Mouse (Mus musculus): ENCODE measurements at regions not wholly inside any gene's neighbourhood (a gene's known extent, or its start where the extent isn't known, plus 50 kb on each side); places are given as distances from the start of the nearest gene placed in this dataset.
"Not testable (repeated sequence)": the region's sequence is repeated elsewhere in the genome, so short reads cannot be mapped to it uniquely, and the experiment has no call there.

DNA sequence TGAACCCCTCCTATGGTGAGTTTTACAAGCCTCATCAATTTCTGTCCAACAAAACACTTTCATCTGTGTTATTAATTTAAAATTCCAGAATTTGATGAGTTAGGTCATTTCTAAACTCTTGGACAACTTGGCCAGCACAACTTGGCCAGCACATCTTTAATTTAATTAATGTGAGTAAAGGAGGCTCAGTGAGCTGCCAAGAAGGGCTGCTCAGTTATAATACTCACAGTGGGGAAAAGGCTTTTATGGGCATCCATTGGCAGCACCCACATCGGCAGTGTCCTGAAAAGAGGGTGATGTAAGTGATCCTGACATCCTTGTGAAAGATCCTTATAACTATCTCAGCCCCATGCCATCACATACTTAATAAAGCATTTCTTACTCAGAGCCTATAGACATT is 359.2 kb upstream of the Gm6657 start:
- in situ Hi-C loops (cut with MboI; ENCODE audit: low sequenced_read_pairs) = no loop called here

DNA sequence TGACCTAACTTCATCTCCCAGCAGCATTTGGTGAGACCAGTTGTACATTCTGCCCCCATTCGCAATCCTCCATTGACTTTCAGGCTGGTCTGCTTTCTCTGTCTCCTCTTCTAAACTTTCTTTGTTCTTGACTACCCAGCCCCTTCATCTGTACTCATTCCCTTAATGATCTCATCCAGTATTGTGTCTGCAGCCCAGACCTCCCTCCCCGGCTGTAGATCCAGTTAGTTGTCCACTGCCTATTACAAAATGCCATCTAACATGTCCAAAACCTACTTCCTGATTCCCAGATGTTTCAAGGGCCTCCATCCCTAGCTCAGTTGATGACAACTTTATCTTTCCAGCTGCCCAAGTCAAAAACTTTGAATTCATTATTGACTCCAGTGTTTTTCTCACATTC is 357.8 kb upstream of the Gm6657 start:
- in situ Hi-C loops (cut with MboI; ENCODE audit: low sequenced_read_pairs) = no loop called here

DNA sequence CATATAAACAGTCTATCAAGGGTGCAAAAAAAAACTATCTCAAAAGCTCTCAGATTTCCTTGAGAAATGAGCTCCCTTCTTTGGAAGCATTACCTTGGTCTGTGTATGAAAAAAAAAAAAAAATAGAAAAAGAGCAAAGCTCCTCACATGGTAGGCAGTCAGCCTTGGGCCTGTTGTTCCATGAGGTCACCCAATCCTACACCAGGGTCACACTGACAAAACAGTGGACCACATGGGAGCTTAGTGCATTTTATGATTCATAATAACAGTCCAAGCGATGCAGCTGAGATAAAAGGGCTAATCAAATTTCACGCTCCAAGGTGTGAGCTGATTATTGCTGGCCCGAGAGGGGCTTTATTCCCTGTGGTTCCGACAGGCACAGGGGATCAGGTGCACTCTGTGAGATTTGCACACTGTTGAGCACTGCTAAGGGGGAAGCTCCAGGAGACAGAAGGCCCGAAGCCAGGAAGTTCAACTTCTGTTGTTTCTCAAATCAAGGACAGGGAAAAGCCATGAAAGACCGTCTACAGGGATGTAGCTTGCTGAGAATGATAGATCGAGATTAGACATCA is 352.1 kb upstream of the Gm6657 start:
- in situ Hi-C loops (cut with MboI; ENCODE audit: low sequenced_read_pairs) = no loop called here

DNA sequence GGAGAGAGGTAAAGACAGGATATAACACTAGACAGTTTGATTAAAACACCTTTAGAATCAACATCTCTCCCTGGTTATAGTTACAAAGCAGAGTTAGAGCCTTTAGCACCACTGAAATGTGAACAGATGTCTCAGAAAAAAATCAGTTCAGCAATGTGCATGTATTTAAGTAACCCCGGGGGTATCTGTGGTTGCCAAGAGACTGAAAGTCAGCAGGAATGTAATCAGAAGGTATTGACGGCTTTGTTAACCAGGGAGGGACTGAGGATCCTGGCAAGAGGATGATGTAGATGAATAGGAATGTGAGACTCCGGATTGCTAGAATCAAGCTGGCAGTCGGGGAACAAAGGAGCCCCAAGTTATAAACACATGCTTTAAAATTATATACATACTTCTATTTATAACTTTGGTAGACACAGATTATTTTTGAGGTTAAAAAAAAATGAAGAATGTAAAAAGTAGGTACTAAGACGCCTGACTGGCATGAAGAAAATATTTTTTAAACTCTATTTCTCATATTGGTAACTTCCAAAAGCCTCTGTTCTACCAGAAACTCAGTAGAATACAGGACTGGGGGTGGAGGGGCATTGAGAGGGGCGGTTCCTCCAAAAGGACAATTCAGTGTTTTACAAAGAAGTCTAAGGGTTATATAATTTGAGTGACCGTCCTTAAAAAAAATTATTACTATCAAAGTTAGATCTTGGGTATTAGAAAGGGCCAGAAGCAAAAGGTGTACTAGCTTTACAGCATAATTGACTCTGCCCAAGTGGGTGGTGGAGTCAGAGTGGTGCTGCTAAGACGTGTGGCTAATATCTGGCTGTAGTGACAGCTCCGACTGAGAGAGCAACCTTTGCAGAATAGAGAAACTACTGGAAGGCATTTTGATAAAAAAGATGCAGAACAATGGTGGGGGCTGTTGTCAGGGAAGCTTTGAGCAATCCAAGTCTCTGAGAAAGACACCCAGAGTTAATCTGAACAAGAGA is 341.2 kb upstream of the Gm6657 start:
- in situ Hi-C loops (cut with MboI; ENCODE audit: low sequenced_read_pairs) = no loop called here

DNA sequence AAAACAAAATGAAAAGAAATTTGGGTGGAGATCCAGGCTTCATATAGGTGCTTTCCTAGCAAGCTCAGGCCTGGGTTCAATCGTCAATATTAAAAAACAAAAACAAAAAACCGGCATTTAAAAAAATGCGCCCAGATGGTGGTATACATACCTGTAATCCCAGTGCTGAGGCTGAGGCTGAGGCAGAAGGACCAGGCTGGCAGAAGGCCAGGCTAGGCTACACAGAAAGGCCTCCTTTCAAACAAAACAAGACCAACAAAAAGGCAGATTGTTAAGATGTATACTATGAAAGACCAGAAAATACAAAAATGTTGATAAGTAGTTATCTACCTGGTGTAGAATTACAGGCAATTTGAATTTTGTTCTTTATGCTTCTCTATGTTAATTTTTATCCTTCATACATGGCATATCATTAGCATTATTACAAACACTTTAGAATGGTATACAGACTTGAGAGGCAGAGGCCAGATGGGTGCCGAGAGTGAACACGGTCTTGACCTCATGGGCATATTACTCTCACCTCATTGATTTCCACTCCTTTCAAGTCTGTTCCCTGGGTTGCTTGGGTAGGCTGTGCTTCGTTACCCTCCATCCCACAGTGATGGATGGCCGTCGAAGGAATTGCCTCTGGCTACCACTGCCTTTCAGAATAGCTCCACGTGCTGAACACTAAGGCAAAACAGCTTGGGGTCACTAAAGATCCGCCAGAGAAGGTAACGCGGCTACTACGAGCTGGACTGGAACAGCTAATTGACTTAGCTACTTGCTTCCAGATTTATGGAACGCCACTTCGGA is 339.6 kb upstream of the Gm6657 start:
- in situ Hi-C loops (cut with MboI; ENCODE audit: low sequenced_read_pairs) = no loop called here

DNA sequence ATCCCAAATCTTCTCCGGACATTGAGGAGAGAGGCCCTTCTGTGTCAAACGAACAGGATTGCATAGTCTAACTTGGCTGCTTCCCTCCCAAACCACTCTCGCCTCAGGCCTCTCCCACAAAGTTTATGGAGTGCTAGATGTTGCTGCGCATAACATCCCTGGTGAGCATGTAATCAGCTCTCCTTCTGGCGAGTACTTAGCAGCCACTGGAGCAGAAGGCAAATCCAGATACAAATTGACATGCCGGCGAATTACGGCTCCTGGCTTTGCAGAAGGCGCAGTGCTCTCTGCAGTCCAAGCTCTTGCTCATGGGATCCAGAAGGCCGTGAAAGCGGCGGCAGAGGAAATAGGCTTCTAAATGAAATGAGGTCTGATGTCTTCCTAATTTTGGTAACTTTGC is 338.2 kb upstream of the Gm6657 start:
- in situ Hi-C loops (cut with MboI; ENCODE audit: low sequenced_read_pairs) = no loop called here

DNA sequence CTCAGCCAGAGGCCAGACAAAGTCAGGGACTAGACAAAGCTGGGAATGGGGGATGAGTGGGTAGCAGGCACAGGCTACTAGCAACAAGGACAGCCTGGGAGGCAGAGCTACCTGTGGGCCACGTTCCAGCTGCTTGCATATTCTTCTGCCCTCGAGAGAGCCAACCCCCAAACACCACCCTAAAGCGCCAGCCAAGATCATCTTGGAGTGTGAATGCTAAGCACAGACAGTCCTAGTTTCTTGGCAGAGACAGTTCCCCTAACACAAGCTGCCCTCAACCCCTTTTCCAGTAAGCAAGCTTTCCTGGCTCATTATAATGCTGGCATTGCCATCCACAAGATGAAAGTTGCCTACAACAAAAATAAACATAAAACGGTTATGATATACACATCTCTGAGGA is 336.8 kb upstream of the Gm6657 start:
- in situ Hi-C loops (cut with MboI; ENCODE audit: low sequenced_read_pairs) = no loop called here

DNA sequence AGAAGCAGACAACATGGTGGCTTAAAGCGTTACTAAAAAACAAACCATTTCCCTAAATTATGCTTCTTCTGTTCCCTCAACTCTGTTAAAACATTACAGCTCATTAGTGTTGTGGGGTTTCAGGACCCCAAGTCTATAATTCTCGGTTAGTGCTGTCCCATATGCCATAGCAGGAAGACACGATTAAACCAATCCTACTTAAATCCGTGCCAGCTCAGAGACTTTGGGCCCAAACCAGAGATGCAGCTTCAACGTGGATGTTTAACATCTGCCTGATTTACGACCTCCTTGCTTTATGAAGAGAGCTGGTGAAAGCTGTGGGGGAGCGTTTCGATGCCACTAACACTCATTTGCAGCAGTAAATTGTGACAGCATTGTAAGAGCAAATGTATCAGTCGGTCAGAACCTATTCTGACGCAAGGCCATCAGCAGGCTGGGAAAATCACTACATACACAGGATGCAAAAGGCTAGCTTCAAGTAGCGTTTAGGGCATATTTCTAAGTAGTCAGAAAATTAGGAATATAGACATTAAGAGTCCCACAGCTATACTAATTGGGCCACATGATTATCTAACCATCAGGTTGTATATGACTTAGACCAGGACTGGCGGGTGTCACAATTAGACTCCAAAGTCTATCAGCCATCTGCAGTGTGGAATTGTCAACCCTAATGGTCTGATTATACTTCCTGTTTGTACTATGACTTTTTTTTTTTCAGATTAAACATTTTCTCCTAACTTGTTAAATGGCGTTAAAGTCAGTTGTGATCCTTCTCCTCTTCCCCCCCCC is 333.1 kb upstream of the Gm6657 start:
- in situ Hi-C loops (cut with MboI; ENCODE audit: low sequenced_read_pairs) = no loop called here

DNA sequence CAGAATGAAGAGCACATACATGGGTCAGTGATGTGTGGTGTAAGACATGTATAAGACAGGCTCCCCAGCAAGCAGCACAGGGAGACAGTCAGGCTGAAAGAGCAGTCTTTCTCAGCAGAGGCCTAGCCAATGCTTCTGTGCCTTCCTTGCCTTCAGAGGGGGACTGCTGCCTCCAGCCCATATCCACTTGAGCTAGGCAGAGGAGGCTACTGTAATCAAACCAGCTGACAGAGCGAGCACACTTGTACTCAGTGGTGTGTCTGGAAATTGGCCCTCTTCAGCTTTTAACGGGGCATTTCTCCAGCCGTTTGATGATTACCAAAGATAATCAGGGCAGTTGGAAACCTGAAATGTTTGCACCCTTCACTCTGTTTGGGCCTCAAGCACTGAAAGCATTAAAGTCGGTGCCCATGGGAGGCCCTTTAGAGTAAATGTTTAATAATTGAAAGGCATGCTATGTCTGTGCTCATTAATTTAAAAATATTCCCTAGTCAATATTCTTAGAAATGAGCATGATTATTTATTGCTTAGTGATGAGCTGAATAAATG is 326.0 kb upstream of the Gm6657 start:
- in situ Hi-C loops (cut with MboI; ENCODE audit: low sequenced_read_pairs) = no loop called here

DNA sequence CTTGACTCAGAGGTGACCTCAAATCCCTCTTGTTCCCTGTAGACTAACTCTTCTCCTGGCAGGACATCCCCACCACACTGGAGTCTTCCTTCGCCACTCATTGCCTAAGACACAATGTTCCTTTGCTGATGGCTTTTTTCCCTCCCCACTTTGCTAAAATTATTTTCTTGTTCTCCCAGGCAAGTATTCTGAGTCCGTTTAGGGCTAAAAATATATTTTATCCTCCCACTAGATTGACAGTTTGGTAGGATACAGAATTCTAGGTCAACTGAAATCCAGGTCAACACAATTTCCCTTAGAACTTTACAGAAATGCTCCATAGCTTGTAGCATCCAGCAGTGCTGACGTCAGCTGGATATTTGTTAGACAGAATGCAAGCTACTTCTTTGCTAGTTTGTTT is 324.7 kb upstream of the Gm6657 start:
- in situ Hi-C loops (cut with MboI; ENCODE audit: low sequenced_read_pairs) = no loop called here

DNA sequence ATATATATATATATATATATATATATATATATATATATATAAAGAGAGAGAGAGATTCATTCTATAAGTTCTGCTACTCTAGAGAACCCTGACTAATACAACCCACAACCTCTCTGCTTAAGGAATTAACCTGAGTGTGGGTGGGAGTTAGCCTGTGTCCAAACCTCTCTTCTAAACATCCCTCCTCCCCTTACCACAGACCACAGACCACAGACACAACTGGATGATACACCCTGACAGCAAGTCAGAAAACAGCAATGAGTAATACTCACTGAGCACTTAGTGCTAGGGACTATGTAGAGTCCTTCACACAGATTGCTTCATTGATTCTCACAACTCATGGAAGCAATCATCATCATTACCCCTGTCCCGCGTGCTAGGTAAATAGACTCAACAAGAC is 306.7 kb upstream of the Gm6657 start:
- in situ Hi-C loops (cut with MboI; ENCODE audit: low sequenced_read_pairs) = no loop called here

DNA sequence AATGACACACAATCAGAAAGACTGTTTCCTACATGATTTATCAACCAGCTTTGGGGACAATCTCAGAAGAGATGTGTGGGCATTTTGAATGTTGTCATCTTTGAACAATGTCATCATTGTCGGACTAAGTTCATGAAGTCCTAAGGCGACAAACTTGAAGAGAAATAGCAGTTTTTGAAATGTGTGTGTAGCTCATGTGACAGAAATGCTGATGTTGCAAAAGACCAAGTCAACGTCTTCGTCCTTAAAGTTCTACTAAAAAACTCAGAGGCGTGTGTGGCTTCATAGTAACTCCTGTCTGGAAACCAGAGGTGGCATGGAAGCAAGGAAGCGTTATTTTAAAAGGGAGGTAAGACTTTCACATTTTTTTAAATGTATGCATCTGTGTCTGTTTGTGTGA is 302.6 kb upstream of the Gm6657 start:
- in situ Hi-C loops (cut with MboI; ENCODE audit: low sequenced_read_pairs) = no loop called here

DNA sequence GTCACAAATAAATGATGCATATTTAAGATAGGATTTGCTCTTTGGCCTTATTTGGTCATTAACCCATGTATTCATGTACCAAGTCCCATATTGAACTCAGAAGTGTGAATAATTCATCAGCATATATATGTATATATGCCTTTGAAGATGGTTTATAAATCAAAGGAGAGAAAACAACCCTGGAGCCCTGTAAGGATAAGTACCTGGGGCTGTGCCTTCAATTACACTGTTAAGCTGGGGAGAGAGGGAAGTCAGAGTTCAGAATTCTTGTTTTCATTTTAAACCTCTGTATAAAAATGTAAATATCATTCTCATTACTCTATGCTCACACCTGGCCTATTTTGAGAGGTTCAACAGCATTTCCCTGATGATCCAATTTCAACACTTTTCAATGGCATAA is 299.8 kb upstream of the Gm6657 start:
- in situ Hi-C loops (cut with MboI; ENCODE audit: low sequenced_read_pairs) = no loop called here

DNA sequence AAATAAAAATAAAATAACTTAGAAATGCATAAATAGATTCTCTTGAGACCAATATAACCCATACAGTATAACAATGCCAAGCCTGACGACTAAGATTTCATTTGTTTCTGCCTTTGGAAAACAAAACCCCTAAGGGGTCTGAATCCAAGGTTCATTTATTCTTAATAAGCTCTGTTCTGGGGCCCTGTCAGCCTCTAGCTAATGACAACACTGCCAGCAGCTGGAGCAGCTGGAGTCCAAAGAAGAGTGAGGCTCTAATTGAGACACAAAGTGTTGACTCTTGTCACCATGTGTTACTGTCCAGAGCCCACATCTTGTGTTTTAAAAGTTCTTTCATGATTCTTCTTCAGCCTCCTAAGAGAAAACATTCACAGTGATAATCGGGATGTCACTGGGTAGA is 298.5 kb upstream of the Gm6657 start:
- in situ Hi-C loops (cut with MboI; ENCODE audit: low sequenced_read_pairs) = no loop called here

DNA sequence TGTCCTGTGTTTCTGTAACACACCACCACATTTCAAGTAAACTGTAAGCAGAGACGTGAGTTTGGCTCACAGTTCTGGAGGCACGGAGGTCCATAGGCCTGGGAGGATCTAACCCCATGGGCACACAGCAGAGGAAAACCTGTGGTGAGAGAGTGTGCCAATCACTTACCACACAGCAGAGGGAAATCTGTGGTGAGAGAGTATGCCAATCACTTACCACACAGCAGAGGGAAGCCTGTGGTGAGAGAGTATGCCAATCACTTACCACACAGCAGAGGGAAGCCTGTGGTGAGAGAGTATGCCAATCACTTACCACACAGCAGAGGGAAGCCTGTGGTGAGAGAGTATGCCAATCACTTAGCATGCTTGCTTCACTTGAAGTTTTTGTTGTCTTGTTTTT is 295.1 kb upstream of the Gm6657 start:
- in situ Hi-C loops (cut with MboI; ENCODE audit: low sequenced_read_pairs) = not testable (repeated sequence)

DNA sequence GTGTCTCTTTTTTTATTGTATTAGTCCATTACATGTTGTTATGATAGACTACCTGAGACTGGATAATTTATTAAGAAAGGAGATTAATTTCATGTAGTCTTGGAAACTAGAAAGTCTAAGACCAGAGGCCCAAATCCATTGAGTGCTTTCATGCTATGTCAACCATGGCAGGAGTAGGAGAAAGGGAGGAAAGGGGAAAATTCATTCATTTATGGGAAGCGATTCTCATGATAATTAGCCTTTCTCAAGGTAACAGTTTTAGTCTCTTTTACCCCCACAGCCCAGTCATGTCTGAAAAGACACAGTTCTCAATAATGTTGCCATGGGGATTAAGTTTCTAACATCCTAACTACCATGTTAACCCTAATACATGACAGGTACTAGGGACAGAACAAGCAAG is 292.8 kb upstream of the Gm6657 start:
- in situ Hi-C loops (cut with MboI; ENCODE audit: low sequenced_read_pairs) = no loop called here

DNA sequence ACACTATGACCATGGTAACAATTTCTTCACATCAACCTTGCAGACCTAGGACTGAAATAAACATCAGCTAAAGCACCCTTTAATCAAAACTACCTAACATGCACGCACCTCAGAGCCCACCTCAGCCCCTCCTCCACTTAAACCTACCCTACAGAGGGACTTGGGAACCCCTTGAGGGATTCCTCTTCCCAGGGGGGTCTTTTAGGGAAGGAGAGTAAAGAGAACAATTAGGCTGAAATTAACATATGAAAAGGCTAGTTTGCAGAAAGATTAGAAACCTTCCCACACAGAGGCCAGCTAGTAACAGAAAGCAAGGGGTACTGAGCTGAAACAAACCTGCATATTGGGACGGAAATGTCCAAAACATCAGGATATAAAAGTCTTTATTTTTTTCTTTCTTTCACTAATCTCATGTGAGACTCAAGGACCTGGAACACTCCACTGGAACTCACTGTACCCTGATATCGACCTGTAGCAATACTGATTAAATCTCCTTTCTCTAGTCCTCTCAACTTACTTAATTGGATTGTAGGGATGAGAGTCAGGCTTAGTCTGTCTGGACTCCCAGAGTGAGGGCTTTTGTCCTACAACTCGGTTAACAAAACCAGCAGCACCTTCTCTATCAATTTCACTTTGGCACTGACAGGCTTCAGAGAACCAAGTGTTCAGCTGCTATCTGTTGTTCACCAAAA is 281.0 kb upstream of the Gm6657 start:
- in situ Hi-C loops (cut with MboI; ENCODE audit: low sequenced_read_pairs) = no loop called here

DNA sequence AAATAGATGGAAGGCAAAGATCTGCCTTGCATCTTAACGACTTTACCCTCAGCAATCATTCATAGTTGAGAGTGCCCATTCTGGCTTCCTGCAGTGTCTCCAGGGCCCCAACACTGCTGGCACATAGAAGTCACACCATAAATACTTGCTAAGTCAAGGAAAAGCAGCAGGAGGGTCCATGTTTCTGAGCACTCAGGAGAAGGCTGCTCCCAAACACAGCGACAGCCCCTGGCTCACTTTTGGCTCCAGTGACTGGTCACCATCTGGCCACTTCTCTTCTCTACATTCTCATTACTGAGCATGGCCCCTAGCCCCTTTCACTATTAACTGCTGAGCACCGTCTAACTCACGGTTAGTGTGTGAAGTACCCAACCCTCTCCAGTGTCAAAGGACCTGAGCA is 265.3 kb upstream of the Gm6657 start:
- in situ Hi-C loops (cut with MboI; ENCODE audit: low sequenced_read_pairs) = no loop called here

DNA sequence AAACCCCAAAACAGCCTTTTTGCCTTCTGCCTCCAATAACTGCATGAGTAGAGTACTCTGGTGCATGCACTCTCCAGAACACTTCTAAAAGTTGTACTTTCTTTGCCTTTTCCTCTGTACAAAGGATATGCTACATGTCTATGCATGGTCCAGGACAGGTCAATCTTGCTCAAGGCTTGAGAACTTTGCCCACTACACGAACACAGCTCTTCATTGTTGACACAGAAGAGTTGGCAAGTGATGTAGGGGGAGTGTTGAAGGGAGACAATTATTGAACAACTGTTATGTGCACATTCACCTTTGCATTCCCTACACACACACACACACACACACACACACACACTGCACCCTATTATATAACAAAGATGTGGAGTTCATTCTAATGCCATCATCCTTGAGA is 264.5 kb upstream of the Gm6657 start:
- in situ Hi-C loops (cut with MboI; ENCODE audit: low sequenced_read_pairs) = no loop called here

DNA sequence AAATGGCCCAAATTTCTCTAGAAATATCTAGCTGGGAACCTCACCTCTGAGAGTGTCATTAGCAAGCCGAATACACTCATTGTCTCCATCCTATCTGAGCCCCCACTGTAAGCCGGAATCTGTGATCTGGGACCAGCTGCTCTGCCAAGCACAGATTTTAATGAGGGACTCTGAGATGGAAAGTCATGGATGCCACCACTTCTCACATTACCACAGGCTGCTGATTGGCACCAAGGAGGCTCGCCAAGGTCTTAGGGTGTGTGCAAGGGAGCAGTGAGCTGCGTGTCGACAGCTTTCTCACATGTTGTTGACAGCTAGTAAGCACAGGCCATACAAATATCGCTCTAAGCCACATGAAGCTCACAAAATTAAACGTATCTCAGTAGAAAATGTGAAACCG is 250.1 kb upstream of the Gm6657 start:
- in situ Hi-C loops (cut with MboI; ENCODE audit: low sequenced_read_pairs) = no loop called here

All from CH12F3 (cell line).